Mouse (Mus musculus): ENCODE measurements around the gene Spaca6. TPM values are rescaled to one million over a fixed set of nuclear protein-coding genes. Genes with fewer than 3 reads are reported as not detected.

Spaca6 gene
- total RNA-seq, 1 experiment: 16.6 TPM

GRCm38 (mm10) chr17:17836101-17836500 lies 9.1 kb downstream of the Spaca6 start:
- DNase-seq (ENCODE audit: low read depth, low spot score): no peak
- H3K4me1 ChIP-seq (ENCODE audit: control insufficient read depth in 2 of 2, insufficient read depth in 2 of 2, low read length in 2 of 2, poor library complexity in 1 of 2): peaks cover 0 to 9% of the 10 kb centered on the region in 2 experiments; a peak in 3 of 4 replicates
- TF ChIP-seq HCFC1 (IDR thresholded peaks at IDR 0.05; ENCODE audit: borderline replicate concordance, insufficient read depth, low read length) (no peak), ZNF384 (IDR thresholded peaks at IDR 0.05; ENCODE audit: low read depth, low read length) (no peak), CHD2 (IDR thresholded peaks at IDR 0.05; ENCODE audit: low read depth, low read length) (no peak), ZC3H11A (IDR thresholded peaks at IDR 0.05; ENCODE audit: borderline replicate concordance, low read depth, low read length) (no peak), MAFK (IDR thresholded peaks at IDR 0.05; ENCODE audit: insufficient read depth, low read depth, low read length) (no peak)
- H3K36me3 ChIP-seq (ENCODE audit: control insufficient read depth, insufficient read depth, low read length, poor library complexity, severe bottlenecking): peaks cover 5% of the 10 kb centered on the region
- H3K27ac ChIP-seq (ENCODE audit: insufficient read depth, low read depth, low read length, poor library complexity, severe bottlenecking): no peak overlapping the region
- H3K9me3 ChIP-seq (ENCODE audit: control insufficient read depth, insufficient read depth, low read depth, low read length): no peaks in the 10 kb centered on the region
- H3K9ac ChIP-seq (ENCODE audit: insufficient read depth, low read depth, low read length, poor library complexity, severe bottlenecking): no peak overlapping the region
- no peak overlapping the region for H3K4me3 ChIP-seq (ENCODE audit: insufficient read depth in 1 of 2, low read depth in 1 of 2, low read length in 2 of 2, poor library complexity in 1 of 2, severe bottlenecking in 1 of 2)
- in situ Hi-C loops (cut with MboI; ENCODE audit: low sequenced_read_pairs in 2 of 2, unreplicated experiment in 2 of 2): no loop called here

- DNase-seq (ENCODE audit: low read depth, low spot score): no peak
- in situ Hi-C loops (cut with MboI; ENCODE audit: low sequenced_read_pairs in 2 of 2, unreplicated experiment in 2 of 2): no loop called here
- Histone ChIP-seq H3K9me3 (ENCODE audit: control insufficient read depth, insufficient read depth, low read depth, low read length) (no peaks in the 10 kb centered on the region), H3K9ac (ENCODE audit: insufficient read depth, low read depth, low read length, poor library complexity, severe bottlenecking) (peak overlapping the region; percentile 59; the same call in 1 of the 2 replicates), H3K4me3 (ENCODE audit: insufficient read depth in 1 of 2, low read depth in 1 of 2, low read length in 2 of 2, poor library complexity in 1 of 2, severe bottlenecking in 1 of 2) (peak overlapping the region; percentile 73 to 85), H3K4me1 (ENCODE audit: control insufficient read depth in 2 of 2, insufficient read depth in 2 of 2, low read length in 2 of 2, poor library complexity in 1 of 2) (peaks cover 0 to 9% of the 10 kb centered on the region in 2 experiments; a peak in 3 of 4 replicates), H3K27ac (ENCODE audit: insufficient read depth, low read depth, low read length, poor library complexity, severe bottlenecking) (peak overlapping the region; percentile 72), H3K36me3 (ENCODE audit: control insufficient read depth, insufficient read depth, low read length, poor library complexity, severe bottlenecking) (peaks cover 3% of the 10 kb centered on the region)
- TF ChIP-seq CHD2 (IDR thresholded peaks at IDR 0.05; ENCODE audit: low read depth, low read length): no peak
- no peak for TF ChIP-seq ZNF384 (IDR thresholded peaks at IDR 0.05; ENCODE audit: low read depth, low read length)
- TF ChIP-seq HCFC1 (IDR thresholded peaks at IDR 0.05; ENCODE audit: borderline replicate concordance, insufficient read depth, low read length): no peak
- TF ChIP-seq ZC3H11A (IDR thresholded peaks at IDR 0.05; ENCODE audit: borderline replicate concordance, low read depth, low read length): no peak
- no peak for TF ChIP-seq MAFK (IDR thresholded peaks at IDR 0.05; ENCODE audit: insufficient read depth, low read depth, low read length)
These were observed 10.5 kb downstream of the Spaca6 start for GRCm38 (mm10) chr17:17837426-17837825.

DNA sequence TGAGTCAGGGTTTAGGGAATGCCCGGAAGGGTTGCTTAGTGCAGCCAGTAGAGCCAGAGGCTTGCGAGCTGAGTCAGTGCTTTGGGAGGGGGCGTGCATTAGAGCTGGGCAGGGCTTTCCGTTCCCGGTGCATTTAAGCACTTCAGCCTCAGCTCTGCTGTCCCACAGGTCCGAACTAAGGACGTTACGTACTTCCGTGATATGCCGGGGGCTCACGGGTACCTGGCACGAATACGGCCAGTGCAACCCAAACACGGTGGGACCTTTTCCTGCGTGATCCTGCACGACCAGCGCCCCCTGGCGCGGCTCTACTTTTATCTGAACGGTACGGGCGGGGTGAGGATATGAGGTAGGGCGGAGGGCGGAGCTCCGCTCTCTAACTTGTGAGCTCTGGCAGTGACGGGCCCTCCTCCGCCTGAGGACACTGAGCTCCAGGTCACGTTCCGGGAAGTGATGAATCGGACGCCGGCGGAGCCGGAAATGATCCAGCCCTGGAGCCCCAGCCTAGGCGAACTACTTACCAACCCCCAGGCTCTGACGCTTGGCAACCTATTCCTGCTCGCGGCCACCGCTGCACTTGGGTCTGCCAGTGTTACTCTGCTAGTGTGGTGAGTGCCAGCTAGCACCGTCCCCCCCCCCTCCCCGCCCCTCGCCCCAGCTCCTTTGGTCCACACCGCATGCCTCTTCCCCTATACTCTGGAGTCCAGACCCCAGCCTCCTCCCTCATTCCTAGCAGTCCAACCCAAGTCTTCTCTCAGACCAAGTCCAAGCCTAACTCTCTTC lies 11.2 kb downstream of the Spaca6 start:
- DNase-seq (ENCODE audit: low read depth, low spot score): peak; percentile 97
- H3K9ac ChIP-seq (ENCODE audit: insufficient read depth, low read depth, low read length, poor library complexity, severe bottlenecking): peak overlapping the region; percentile 80
- H3K36me3 ChIP-seq (ENCODE audit: control insufficient read depth, insufficient read depth, low read length, poor library complexity, severe bottlenecking): peaks cover 3% of the 10 kb centered on the region
- H3K9me3 ChIP-seq (ENCODE audit: control insufficient read depth, insufficient read depth, low read depth, low read length): no peaks in the 10 kb centered on the region
- in situ Hi-C loops (cut with MboI; ENCODE audit: low sequenced_read_pairs in 2 of 2, unreplicated experiment in 2 of 2): no loop called here
- no peak for TF ChIP-seq CHD2 (IDR thresholded peaks at IDR 0.05; ENCODE audit: low read depth, low read length)
- peak; percentile 82 for TF ChIP-seq MAFK (IDR thresholded peaks at IDR 0.05; ENCODE audit: insufficient read depth, low read depth, low read length)
- TF ChIP-seq ZNF384 (IDR thresholded peaks at IDR 0.05; ENCODE audit: low read depth, low read length): no peak
- TF ChIP-seq ZC3H11A (IDR thresholded peaks at IDR 0.05; ENCODE audit: borderline replicate concordance, low read depth, low read length): no peak
- peak; percentile 63; the same call in 1 of the 2 replicates for TF ChIP-seq HCFC1 (IDR thresholded peaks at IDR 0.05; ENCODE audit: borderline replicate concordance, insufficient read depth, low read length)
- H3K27ac ChIP-seq (ENCODE audit: insufficient read depth, low read depth, low read length, poor library complexity, severe bottlenecking): peak overlapping the region; percentile 90
- H3K4me3 ChIP-seq (ENCODE audit: insufficient read depth in 1 of 2, low read depth in 1 of 2, low read length in 2 of 2, poor library complexity in 1 of 2, severe bottlenecking in 1 of 2): peak overlapping the region; percentile 73 to 85
- peaks cover 0 to 9% of the 10 kb centered on the region in 2 experiments; a peak in 3 of 4 replicates for H3K4me1 ChIP-seq (ENCODE audit: control insufficient read depth in 2 of 2, insufficient read depth in 2 of 2, low read length in 2 of 2, poor library complexity in 1 of 2)

GRCm38 (mm10) chr17:17839276-17839675 lies 12.3 kb downstream of the Spaca6 start:
- Histone ChIP-seq H3K36me3 (ENCODE audit: control insufficient read depth, insufficient read depth, low read length, poor library complexity, severe bottlenecking) (peaks cover 3% of the 10 kb centered on the region; the same call in 1 of the 2 replicates), H3K9me3 (ENCODE audit: control insufficient read depth, insufficient read depth, low read depth, low read length) (no peaks in the 10 kb centered on the region), H3K4me1 (ENCODE audit: control insufficient read depth in 2 of 2, insufficient read depth in 2 of 2, low read length in 2 of 2, poor library complexity in 1 of 2) (peaks cover 0 to 8% of the 10 kb centered on the region in 2 experiments; a peak in 3 of 4 replicates), H3K27ac (ENCODE audit: insufficient read depth, low read depth, low read length, poor library complexity, severe bottlenecking) (no peak overlapping the region; the same call in 1 of the 2 replicates), H3K4me3 (ENCODE audit: insufficient read depth in 1 of 2, low read depth in 1 of 2, low read length in 2 of 2, poor library complexity in 1 of 2, severe bottlenecking in 1 of 2) (peak overlapping the region in 1 of 2 experiments; percentile 73; a peak in 1 of 4 replicates), H3K9ac (ENCODE audit: insufficient read depth, low read depth, low read length, poor library complexity, severe bottlenecking) (no peak overlapping the region)
- no peak for DNase-seq (ENCODE audit: low read depth, low spot score)
- in situ Hi-C loops (cut with MboI; ENCODE audit: low sequenced_read_pairs in 2 of 2, unreplicated experiment in 2 of 2): no loop called here
- no peak for TF ChIP-seq ZNF384 (IDR thresholded peaks at IDR 0.05; ENCODE audit: low read depth, low read length)
- no peak for TF ChIP-seq HCFC1 (IDR thresholded peaks at IDR 0.05; ENCODE audit: borderline replicate concordance, insufficient read depth, low read length)
- no peak for TF ChIP-seq MAFK (IDR thresholded peaks at IDR 0.05; ENCODE audit: insufficient read depth, low read depth, low read length)
